Mouse (Mus musculus): ENCODE data around the gene Scnn1g. TPM values are rescaled to one million over a fixed set of nuclear protein-coding genes. Genes with fewer than 3 reads are reported as not detected.

Gene Scnn1g
- total and polyA plus RNA-seq, 3 experiments: 0.41 TPM; not detected in 2

DNA sequence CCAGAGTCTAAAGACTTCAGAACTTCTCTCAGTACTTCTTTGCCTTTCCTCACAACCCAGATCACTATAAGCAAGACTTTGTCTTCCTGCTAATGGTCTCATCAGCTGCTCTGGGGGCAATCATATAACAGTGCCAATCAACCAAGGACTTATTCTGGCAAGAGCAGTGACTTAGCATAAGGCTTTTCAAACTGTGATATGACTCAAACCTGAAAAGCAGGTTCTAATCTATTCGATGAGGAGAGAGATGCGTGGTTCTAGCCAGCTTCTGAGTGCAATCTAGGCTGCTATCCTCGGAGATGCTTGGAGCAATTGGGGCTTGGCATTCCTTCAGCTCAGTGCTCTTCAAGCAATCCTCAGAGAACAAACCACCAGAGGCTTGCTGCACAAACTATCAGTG, 44.7 kb downstream of the Scnn1g start:
- Histone ChIP-seq H3K27me3 (ENCODE audit: control insufficient read depth, insufficient read depth, low read length) (no peaks in the 10 kb centered on the region), H3K27ac (no peak overlapping the region), H3K4me3 (no peak overlapping the region), H3K79me2 (replicated peaks; ENCODE audit: control insufficient read depth, insufficient read depth, low read length) (no peaks in the 10 kb centered on the region), H3K36me3 (ENCODE audit: control insufficient read depth, insufficient read depth, low read length) (no peaks in the 10 kb centered on the region), H3K9ac (ENCODE audit: low read depth, low read length) (no peak overlapping the region), H3K4me1 (ENCODE audit: control insufficient read depth, insufficient read depth, low read length) (no peaks in the 10 kb centered on the region)
- intact Hi-C loops (cut with DNase I): no loop called here
- DNase-seq: no peak
- TF ChIP-seq POLR2A (IDR thresholded peaks at IDR 0.05; ENCODE audit: insufficient read depth, low read depth, low read length) (no peak), EP300 (IDR thresholded peaks at IDR 0.05; ENCODE audit: insufficient read depth, low read depth, low read length) (no peak), CTCF (IDR thresholded peaks at IDR 0.05) (no peak)
- WGBS: 59% methylated on average over 3 of the region's 3 CpGs

DNA sequence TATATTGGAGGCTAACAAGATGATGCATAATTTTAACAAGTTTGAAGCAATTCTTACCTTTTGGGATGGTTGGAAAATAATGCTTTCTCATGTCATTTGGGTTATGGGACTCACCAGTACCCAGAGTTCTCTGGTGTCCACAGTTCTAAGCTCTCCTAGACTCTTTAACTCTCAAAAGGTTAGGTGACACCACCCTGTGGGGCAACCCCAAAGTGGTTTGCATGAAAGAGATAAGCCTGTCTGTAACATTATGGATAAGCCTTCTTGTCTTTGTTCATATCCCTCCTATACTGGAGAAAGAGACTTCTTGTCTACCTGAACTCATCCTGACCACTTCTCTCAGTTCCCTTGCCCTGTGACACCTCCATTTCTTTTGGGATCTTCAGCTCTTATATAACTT, 45.1 kb downstream of the Scnn1g start:
- intact Hi-C loops (cut with DNase I): no loop called here
- no peak for TF ChIP-seq POLR2A (IDR thresholded peaks at IDR 0.05; ENCODE audit: insufficient read depth, low read depth, low read length)
- TF ChIP-seq CTCF (IDR thresholded peaks at IDR 0.05): no peak
- TF ChIP-seq EP300 (IDR thresholded peaks at IDR 0.05; ENCODE audit: insufficient read depth, low read depth, low read length): no peak
- Histone ChIP-seq H3K36me3 (ENCODE audit: control insufficient read depth, insufficient read depth, low read length) (no peaks in the 10 kb centered on the region), H3K27ac (no peak overlapping the region), H3K79me2 (replicated peaks; ENCODE audit: control insufficient read depth, insufficient read depth, low read length) (no peaks in the 10 kb centered on the region), H3K4me1 (ENCODE audit: control insufficient read depth, insufficient read depth, low read length) (no peaks in the 10 kb centered on the region), H3K27me3 (ENCODE audit: control insufficient read depth, insufficient read depth, low read length) (no peaks in the 10 kb centered on the region), H3K4me3 (no peak overlapping the region), H3K9ac (ENCODE audit: low read depth, low read length) (no peak overlapping the region)
- DNase-seq: no peak

DNA sequence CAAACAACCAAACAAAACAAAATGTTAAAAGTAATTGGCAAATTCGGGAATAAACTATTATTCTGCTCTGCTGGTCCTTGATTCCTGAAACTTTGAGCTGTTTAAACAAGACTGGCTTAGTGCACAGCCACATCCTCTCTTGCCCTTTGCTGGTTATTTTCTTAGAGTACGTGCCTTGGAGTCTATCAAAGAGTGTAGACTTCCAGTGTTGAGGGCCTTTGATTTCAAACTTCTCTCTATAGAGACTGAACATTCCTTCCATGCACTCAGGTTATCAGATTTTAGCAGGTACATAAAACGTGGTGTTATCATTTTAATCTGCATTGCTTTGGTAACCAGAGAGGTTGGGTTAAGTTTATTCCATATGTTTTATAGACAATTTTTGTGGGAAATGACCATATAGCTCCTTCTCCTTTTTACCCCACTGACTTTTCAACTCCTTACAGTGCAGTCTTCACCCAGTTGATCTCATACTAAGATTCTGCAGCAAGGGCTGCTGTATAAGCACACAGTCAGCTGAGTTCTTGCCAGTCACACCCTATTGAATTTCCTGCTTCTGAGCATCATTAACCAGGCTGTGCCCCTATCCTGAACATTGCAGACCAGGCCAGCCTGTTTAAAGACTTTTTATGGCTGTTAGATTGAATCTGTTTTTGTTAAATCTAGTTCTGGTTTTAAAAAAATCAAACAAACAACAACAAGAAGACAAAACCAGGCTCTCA, 48.1 kb downstream of the Scnn1g start:
- H3K79me2 ChIP-seq (replicated peaks; ENCODE audit: control insufficient read depth, insufficient read depth, low read length): no peaks in the 10 kb centered on the region
- no peak for TF ChIP-seq CTCF (IDR thresholded peaks at IDR 0.05)
- TF ChIP-seq POLR2A (IDR thresholded peaks at IDR 0.05; ENCODE audit: insufficient read depth, low read depth, low read length): no peak
- no peak for TF ChIP-seq EP300 (IDR thresholded peaks at IDR 0.05; ENCODE audit: insufficient read depth, low read depth, low read length)
- H3K27ac ChIP-seq: no peak overlapping the region
- no peaks in the 10 kb centered on the region for H3K36me3 ChIP-seq (ENCODE audit: control insufficient read depth, insufficient read depth, low read length)
- no peaks in the 10 kb centered on the region for H3K27me3 ChIP-seq (ENCODE audit: control insufficient read depth, insufficient read depth, low read length)
- H3K4me1 ChIP-seq (ENCODE audit: control insufficient read depth, insufficient read depth, low read length): no peaks in the 10 kb centered on the region
- intact Hi-C loops (cut with DNase I): no loop called here
- no peak overlapping the region for H3K4me3 ChIP-seq
- no peak for DNase-seq
- no peak overlapping the region for H3K9ac ChIP-seq (ENCODE audit: low read depth, low read length)
- WGBS: 48% methylated on average over 3 of the region's 3 CpGs

DNA sequence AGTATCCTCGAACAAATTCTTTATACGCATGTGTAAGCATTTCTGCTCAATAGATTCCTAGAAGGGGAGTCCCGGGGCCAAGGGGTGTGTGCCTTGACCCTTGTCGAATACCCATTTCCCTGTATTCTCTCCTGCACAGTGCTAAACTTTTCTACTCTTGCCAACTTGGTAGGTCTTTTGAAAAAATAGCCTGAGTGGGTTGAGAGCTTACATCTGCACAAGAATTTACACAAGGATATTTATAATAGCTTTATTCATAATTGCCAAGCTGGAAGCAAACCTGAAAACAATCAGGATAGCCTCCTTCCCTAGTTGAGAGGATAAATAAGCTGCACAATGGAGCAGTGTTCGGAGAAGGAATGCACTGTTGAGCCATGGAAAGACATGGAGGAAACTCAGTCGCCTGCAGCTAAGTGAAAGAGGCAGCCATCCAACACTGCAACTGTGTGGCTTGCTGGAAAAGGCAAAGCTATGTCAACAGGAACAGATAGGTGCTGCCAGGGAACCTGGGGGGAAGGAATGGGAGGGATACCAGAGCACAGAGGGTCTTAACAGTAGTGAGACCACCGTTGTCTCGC, 51.5 kb downstream of the Scnn1g start:
- Histone ChIP-seq H3K79me2 (replicated peaks; ENCODE audit: control insufficient read depth, insufficient read depth, low read length) (no peaks in the 10 kb centered on the region), H3K27ac (no peak overlapping the region), H3K36me3 (ENCODE audit: control insufficient read depth, insufficient read depth, low read length) (no peaks in the 10 kb centered on the region), H3K27me3 (ENCODE audit: control insufficient read depth, insufficient read depth, low read length) (no peaks in the 10 kb centered on the region), H3K4me3 (no peak overlapping the region), H3K4me1 (ENCODE audit: control insufficient read depth, insufficient read depth, low read length) (no peaks in the 10 kb centered on the region), H3K9ac (ENCODE audit: low read depth, low read length) (no peak overlapping the region)
- TF ChIP-seq POLR2A (IDR thresholded peaks at IDR 0.05; ENCODE audit: insufficient read depth, low read depth, low read length): no peak
- no peak for TF ChIP-seq EP300 (IDR thresholded peaks at IDR 0.05; ENCODE audit: insufficient read depth, low read depth, low read length)
- no peak for TF ChIP-seq CTCF (IDR thresholded peaks at IDR 0.05)
- intact Hi-C loops (cut with DNase I): no loop called here
- DNase-seq: no peak
- 74% methylated on average over 8 of the region's 8 CpGs for WGBS

DNA sequence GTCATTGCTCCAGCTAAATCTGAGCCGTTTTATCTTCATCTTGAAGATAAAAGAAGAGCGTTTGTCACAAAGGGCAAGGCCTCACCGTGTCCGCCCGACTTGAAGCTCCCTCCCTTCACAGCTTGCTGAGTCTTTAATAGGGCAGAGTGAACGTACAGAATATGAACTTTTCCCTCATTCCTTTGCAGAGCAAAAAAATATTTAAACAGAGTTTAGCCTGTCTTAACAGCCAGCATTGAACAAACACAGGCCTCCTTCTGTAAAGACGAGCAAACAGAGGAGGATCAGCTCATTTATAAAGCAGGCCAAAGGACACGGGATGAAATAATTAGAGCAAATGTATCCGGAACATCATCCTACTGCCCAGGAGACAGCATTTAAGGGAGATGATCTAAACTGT, 63.5 kb downstream of the Scnn1g start:
- Histone ChIP-seq H3K27me3 (ENCODE audit: control insufficient read depth, insufficient read depth, low read length) (no peaks in the 10 kb centered on the region), H3K9ac (ENCODE audit: low read depth, low read length) (no peak overlapping the region), H3K27ac (no peak overlapping the region), H3K4me1 (ENCODE audit: control insufficient read depth, insufficient read depth, low read length) (no peaks in the 10 kb centered on the region), H3K36me3 (ENCODE audit: control insufficient read depth, insufficient read depth, low read length) (no peaks in the 10 kb centered on the region), H3K4me3 (no peak overlapping the region), H3K79me2 (replicated peaks; ENCODE audit: control insufficient read depth, insufficient read depth, low read length) (no peaks in the 10 kb centered on the region)
- intact Hi-C loops (cut with DNase I): no loop called here
- TF ChIP-seq CTCF (IDR thresholded peaks at IDR 0.05) (no peak), EP300 (IDR thresholded peaks at IDR 0.05; ENCODE audit: insufficient read depth, low read depth, low read length) (no peak), POLR2A (IDR thresholded peaks at IDR 0.05; ENCODE audit: insufficient read depth, low read depth, low read length) (no peak)
- WGBS: 72% methylated on average over 9 of the region's 9 CpGs
- DNase-seq: no peak

DNA sequence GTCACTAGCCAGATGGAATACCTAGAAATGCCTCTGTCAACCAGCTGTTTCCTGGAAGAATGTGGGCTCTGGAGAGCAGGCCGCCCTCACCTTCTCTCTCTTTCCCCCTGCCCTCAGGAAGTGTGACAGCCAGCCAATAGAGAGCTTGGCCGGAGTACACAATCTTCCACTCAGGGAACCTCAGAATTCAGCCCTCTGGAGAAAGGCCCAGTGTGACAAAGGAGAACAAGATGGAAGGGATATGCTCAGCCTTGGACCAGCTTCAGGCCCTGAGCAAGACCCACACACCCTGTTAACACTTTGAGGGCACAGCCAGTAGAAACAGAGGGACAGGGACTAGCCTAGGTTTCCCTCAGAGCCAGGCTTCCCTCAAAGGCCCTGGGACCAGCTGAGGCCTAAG, 68.2 kb downstream of the Scnn1g start:
- intact Hi-C loops (cut with DNase I): no loop called here
- DNase-seq: peak in 1 of 2 experiments; percentile 24
- WGBS: 26% methylated on average over 2 of the region's 2 CpGs
- TF ChIP-seq EP300 (IDR thresholded peaks at IDR 0.05; ENCODE audit: insufficient read depth, low read depth, low read length): no peak
- no peak for TF ChIP-seq POLR2A (IDR thresholded peaks at IDR 0.05; ENCODE audit: insufficient read depth, low read depth, low read length)
- TF ChIP-seq CTCF (IDR thresholded peaks at IDR 0.05): no peak
- Histone ChIP-seq H3K4me1 (ENCODE audit: control insufficient read depth, insufficient read depth, low read length) (no peaks in the 10 kb centered on the region), H3K36me3 (ENCODE audit: control insufficient read depth, insufficient read depth, low read length) (no peaks in the 10 kb centered on the region), H3K27ac (no peak overlapping the region), H3K9ac (ENCODE audit: low read depth, low read length) (no peak overlapping the region), H3K27me3 (ENCODE audit: control insufficient read depth, insufficient read depth, low read length) (no peaks in the 10 kb centered on the region), H3K4me3 (no peak overlapping the region), H3K79me2 (replicated peaks; ENCODE audit: control insufficient read depth, insufficient read depth, low read length) (no peaks in the 10 kb centered on the region)

All from heart, adult 2 months (tissue).